Mouse (Mus musculus) heart, adult 2 months (tissue): ENCODE data around the gene Rreb1. TPM values are rescaled to one million over a fixed set of nuclear protein-coding genes. Genes with fewer than 3 reads are reported as not detected.

ENCODE experiments used
- DNase-seq, 2 experiments: peaks; one replicate each; pipeline ENCODE4 v3.0.0; 2021
- H3K27ac ChIP-seq: fragments of 200-600 bp; 2 replicates; pipeline ENCODE4 v1.8.1; 2022
- H3K27me3 ChIP-seq: fragments of 200-500 bp; 2 replicates; pipeline ENCODE4 v1.6.1; 2012; ENCODE audit warnings: mild to moderate bottlenecking, low read length, inconsistent platforms, mixed read lengths; ENCODE audit not compliant: control insufficient read depth, insufficient read depth
- H3K36me3 ChIP-seq: fragments of 200-500 bp; 2 replicates; pipeline ENCODE4 v1.6.1; 2012; ENCODE audit warnings: low read length, inconsistent platforms; ENCODE audit not compliant: control insufficient read depth, insufficient read depth
- H3K4me1 ChIP-seq: fragments of 200-500 bp; 2 replicates; pipeline ENCODE4 v1.6.1; 2011; ENCODE audit warnings: low read length; ENCODE audit not compliant: control insufficient read depth, insufficient read depth
- H3K4me3 ChIP-seq: fragments of 200-600 bp; 2 replicates; pipeline ENCODE4 v1.8.1; 2022
- H3K79me2 ChIP-seq: fragments of 200-500 bp; replicated peaks from 2 replicates; pipeline ENCODE4 v1.6.1; 2012; ENCODE audit warnings: mild to moderate bottlenecking, inconsistent platforms, low read length, moderate library complexity, mixed read lengths; ENCODE audit not compliant: control insufficient read depth, insufficient read depth
- H3K9ac ChIP-seq: fragments of 200-500 bp; 2 replicates; pipeline ENCODE4 v1.6.1; 2012; ENCODE audit warnings: low read depth, mild to moderate bottlenecking, control low read depth, inconsistent platforms, low read length, mixed read lengths
- CTCF ChIP-seq: fragments of 200-600 bp; IDR thresholded peaks from 2 replicates; pipeline ENCODE4 v1.8.1; 2022; ENCODE audit warnings: antibody characterized with exemption, mild to moderate bottlenecking, moderate library complexity
- EP300 ChIP-seq: fragments of 200-500 bp; IDR thresholded peaks from 2 replicates; pipeline ENCODE4 v1.6.1; 2011; ENCODE audit warnings: low read depth, low read length, control low read depth; ENCODE audit not compliant: insufficient read depth
- POLR2A ChIP-seq: fragments of 200-500 bp; IDR thresholded peaks from 2 replicates; pipeline ENCODE4 v1.6.1; 2011; ENCODE audit warnings: mild to moderate bottlenecking, low read depth, low read length, control low read depth; ENCODE audit not compliant: insufficient read depth
- WGBS: fragments of 180-500 bp; shearing (Covaris S2); methylation state at CpG from one replicate; pipeline ENCODE4 v1.1.7; 2018; 5-methylcytosine and 5-hydroxymethylcytosine counted together
- intact Hi-C: fragments of 180-260 bp; cut with DNase I; formaldehyde crosslinking; loops from one replicate; pipeline ENCODE4 v1.15.1; 2025
- polyA plus RNA-seq: library from polyadenylated mRNA; depleted of rRNA; stranded (reverse); fragments of >200 nt; gene quantifications from 2 replicates; pipeline ENCODE4 v1.2.3, GENCODE M21; 2012
- total RNA-seq, 2 experiments: library from RNA; stranded (reverse); gene quantifications; 2 replicates each; pipeline ENCODE4 v1.2.3; 2021

Rreb1 gene
- total and polyA plus RNA-seq, 3 experiments, result 12.8 to 57.5 (median 34.3) TPM

GRCm38 (mm10) chr13:37912591-37913467 lies 134.6 kb downstream of the Rreb1 start:
- WGBS, result 40% methylated on average over 12 of the region's 12 CpGs
- TF ChIP-seq CTCF, result peak; percentile 51
- no peak for TF ChIP-seq EP300
- Histone ChIP-seq H3K36me3 (0 out of 2 replicates have a peak, but pooled peaks cover 2% of the 10 kb centered on the region), H3K4me1 (peaks cover 9% of the 10 kb centered on the region), H3K27ac (no peak overlapping the region), H3K9ac (no peak overlapping the region), H3K79me2 (no peaks in the 10 kb centered on the region), H3K4me3 (no peak overlapping the region), H3K27me3 (no peaks in the 10 kb centered on the region)
- intact Hi-C loops, result no loop called here
- peak in 1 of 2 experiments; percentile 28 for DNase-seq

- H3K9ac ChIP-seq, result no peak overlapping the region
- no peak overlapping the region for H3K4me3 ChIP-seq
- H3K4me1 ChIP-seq, result peaks cover 9% of the 10 kb centered on the region
- no peaks in the 10 kb centered on the region for H3K79me2 ChIP-seq
- intact Hi-C loops, result no loop called here
- H3K27ac ChIP-seq, result no peak overlapping the region
- WGBS, result 76% methylated on average over 3 of the region's 3 CpGs
- H3K27me3 ChIP-seq, result no peaks in the 10 kb centered on the region
- TF ChIP-seq POLR2A (no peak), CTCF (no peak), EP300 (no peak)
- H3K36me3 ChIP-seq, result no peaks in the 10 kb centered on the region
- no peak for DNase-seq
Measured at GRCm38 (mm10) chr13:37913963-37914362, 135.8 kb downstream of the Rreb1 start.

- intact Hi-C loops, result no loop called here
- Histone ChIP-seq H3K27me3 (no peaks in the 10 kb centered on the region), H3K27ac (no peak overlapping the region), H3K4me1 (no peaks in the 10 kb centered on the region; the same call in 1 of the 2 replicates), H3K9ac (no peak overlapping the region), H3K4me3 (no peak overlapping the region), H3K36me3 (peaks cover 11% of the 10 kb centered on the region; the same call in 1 of the 2 replicates), H3K79me2 (no peaks in the 10 kb centered on the region; the same call in 1 of the 2 replicates)
- TF ChIP-seq CTCF, result no peak
- TF ChIP-seq POLR2A, result no peak
- TF ChIP-seq EP300, result no peak
- 76% methylated on average over 15 of the region's 15 CpGs for WGBS
- no peak for DNase-seq
Measured at GRCm38 (mm10) chr13:37918336-37919261, 140.4 kb downstream of the Rreb1 start.

GRCm38 (mm10) chr13:37919711-37920277 lies 141.6 kb downstream of the Rreb1 start:
- no peak overlapping the region for H3K4me3 ChIP-seq
- peaks cover 16% of the 10 kb centered on the region; the same call in 1 of the 2 replicates for H3K36me3 ChIP-seq
- WGBS, result 91% methylated on average over 3 of the region's 3 CpGs
- H3K79me2 ChIP-seq, result no peaks in the 10 kb centered on the region; the same call in 1 of the 2 replicates
- no peak for TF ChIP-seq EP300
- TF ChIP-seq CTCF, result no peak
- no peak for TF ChIP-seq POLR2A
- no peak for DNase-seq
- H3K9ac ChIP-seq, result no peak overlapping the region
- no peaks in the 10 kb centered on the region for H3K27me3 ChIP-seq
- H3K27ac ChIP-seq, result no peak overlapping the region
- intact Hi-C loops, result loop anchor here (5.0 kb wide), 1 partner anchor 307 kb away; no protein-coding TSS in a partner anchor
- no peaks in the 10 kb centered on the region; the same call in 1 of the 2 replicates for H3K4me1 ChIP-seq

DNA sequence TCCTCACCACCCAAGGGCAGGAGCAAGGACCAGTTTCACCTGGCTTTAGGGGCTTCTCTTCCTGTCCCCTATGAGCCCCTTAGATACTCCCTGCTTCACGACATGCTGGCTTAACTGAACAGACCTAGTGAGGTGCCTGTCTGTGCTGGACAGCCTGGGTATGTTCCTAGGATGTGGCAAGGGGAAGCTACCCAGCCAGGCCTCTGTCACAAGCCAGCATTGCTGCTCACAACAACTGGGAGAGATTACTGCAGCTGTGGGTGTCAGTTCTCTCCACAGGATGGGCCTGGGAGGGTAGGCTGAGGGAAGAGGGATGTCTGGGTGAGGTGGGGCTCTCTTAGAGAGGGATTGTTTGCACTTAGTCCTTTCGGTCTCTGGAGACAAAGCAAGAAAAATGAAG lies 142.5 kb downstream of the Rreb1 start:
- 77% methylated on average over 2 of the region's 2 CpGs for WGBS
- Histone ChIP-seq H3K79me2 (no peaks in the 10 kb centered on the region; the same call in 1 of the 2 replicates), H3K27ac (no peak overlapping the region), H3K4me3 (no peak overlapping the region), H3K4me1 (no peaks in the 10 kb centered on the region; the same call in 1 of the 2 replicates), H3K36me3 (peaks cover 16% of the 10 kb centered on the region; the same call in 1 of the 2 replicates), H3K27me3 (no peaks in the 10 kb centered on the region), H3K9ac (no peak overlapping the region)
- DNase-seq, result no peak
- intact Hi-C loops, result loop anchor here (5.0 kb wide), 1 partner anchor 308 kb away; no protein-coding TSS in a partner anchor
- TF ChIP-seq CTCF, result no peak
- TF ChIP-seq EP300, result no peak
- TF ChIP-seq POLR2A, result no peak
